Mouse (Mus musculus) gastrocnemius, adult 8-10 months (tissue): Measurements from ENCODE around the gene Thrsp. TPM values are rescaled to one million over a fixed set of nuclear protein-coding genes. Genes with fewer than 3 reads are reported as not detected.

ENCODE experiments used
- DNase-seq, 2 experiments: peaks; one replicate each; pipeline ENCODE4 v3.0.0; 2022; ENCODE audit warnings: low spot score in 2 of 2
- total RNA-seq, 4 experiments: library from RNA; stranded (reverse); gene quantifications; 2 replicates each; pipeline ENCODE4 v1.2.4; 2022

The Thrsp gene
- total RNA-seq, 4 experiments from 2014 or later, result 9.5 to 19.3 (median 15.2) TPM

DNA sequence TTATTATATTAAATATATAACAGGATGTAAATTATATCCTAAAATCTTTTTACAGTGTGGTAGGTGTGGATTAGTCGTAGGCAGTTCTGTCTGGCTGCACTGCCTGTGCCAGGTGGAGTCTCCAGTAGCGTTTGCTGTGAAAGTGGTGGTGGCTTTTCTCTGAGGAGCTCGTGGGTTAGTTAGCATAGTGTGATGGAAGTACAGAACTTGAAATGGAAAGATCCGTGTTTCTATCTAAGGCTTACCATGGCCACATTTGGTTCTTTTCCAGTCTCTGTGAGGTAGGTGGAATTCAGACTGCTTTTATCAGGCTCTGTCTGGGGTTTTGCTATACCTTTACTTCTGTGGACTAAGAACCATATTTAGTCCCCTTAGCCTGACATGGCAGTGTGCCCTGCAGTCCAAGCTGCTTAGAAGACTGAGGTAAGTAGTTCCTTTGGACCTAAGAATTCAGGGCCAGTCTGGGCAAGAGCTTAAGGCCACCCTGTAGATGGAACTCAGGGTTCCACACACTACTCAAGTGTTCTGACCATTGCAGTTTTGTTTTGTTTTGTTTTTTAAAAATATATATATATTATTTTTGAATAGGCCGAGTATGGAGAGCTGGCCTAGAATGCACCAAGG lies 36.9 kb downstream of the Thrsp start:
- no peak for DNase-seq

DNA sequence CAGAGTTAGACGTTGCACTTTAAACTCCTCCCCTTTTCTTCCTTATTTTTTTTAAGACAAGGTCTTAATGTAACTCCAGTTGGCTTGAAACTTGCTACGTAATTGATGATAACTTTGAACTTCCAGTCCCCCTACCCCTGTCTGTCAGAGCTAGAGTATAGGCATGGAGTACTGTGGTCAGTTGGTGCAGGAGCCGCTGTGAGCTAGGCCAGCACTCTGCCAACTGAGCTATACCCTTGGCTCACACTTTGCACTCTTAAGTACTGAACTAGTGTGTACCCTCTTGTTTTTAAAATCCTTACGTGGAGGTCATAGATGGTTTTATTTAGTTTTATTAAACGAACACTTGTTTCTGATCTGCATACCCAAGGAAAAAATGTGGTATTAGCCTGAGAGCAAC lies 38.2 kb downstream of the Thrsp start:
- no peak for DNase-seq

DNA sequence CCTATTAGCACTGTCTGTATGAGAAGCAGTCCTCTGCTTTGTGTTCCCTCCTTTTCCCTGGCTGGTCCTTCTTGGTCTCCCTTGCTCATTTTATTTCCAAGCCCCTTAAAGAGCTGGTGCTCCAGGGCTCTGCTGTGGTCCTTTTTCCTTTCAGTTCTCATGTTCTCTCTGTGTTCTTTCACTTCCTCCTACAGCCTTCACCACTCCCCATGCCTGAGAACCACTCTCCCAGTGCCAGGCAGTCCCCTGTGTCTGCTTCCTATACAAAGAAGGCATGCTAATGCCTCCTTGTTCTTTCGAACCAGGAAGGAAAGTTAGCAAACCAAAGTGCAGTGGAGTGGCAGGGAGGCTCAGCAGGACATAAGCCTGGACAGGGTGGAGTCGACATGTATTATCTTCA lies 41.6 kb downstream of the Thrsp start:
- DNase-seq, result no peak

DNA sequence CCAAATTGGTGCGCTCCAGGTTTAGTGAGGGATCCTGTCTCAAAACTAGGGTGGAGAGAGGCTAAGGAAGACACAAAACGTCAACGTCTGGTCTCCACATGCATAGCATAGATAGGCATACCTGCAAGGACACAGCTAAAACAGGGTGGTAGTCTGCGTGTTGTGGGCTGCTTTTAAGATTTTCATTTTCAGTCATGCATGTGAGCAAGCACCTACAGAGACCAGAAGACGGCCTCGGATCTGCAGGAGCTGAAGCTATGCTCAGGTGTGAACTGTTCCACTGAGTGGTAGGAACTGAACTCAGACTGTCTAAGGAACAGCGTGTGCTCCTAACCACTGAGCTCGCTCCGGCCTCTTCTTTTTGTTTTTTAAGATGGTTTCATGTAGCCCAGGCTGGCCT lies 42.4 kb downstream of the Thrsp start:
- no peak for DNase-seq

DNA sequence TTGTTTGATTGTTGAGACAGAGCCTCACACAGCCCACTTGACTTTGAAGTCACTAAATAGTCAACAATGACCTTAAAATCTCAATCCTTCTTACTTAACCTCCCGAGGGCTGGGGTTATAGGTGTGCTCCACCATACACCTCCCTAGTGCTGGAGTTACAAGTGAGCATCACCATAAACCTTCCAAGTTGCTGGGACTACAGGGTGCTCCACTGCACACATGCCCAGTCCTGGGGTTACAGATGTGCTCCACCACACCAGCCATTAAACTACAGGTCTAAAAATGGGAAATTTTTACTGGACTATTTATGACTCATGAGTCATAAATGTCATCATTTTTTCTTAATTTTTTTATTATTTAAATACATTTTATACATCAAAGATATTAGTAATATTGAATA lies 51.6 kb downstream of the Thrsp start:
- DNase-seq, result no peak

Other genes with a start within 250 kb of the Thrsp start
- 1 to 10 TPM in 1 of 4 experiments, under 1 TPM in 3; 0.56 to 1.2 (median 0.80) TPM for gene Usp35, start 85.7 kb downstream of the Thrsp start, total RNA-seq
- gene Kctd21, start 85.4 kb downstream of the Thrsp start, total RNA-seq, result 1 to 10 TPM; 3.3 to 4.1 (median 3.9) TPM
- gene Alg8, start 46.1 kb downstream of the Thrsp start, total RNA-seq, result 1 to 10 TPM; 1.9 to 3.9 (median 3.6) TPM
- 100 to 1,000 TPM; 261 to 279 (median 268) TPM for gene Ndufc2, start 17.7 kb downstream of the Thrsp start, total RNA-seq
- under 1 TPM in 1 of 4 experiments, not detected in 3; 0.17 TPM for gene Kctd14, start 33.6 kb upstream of the Thrsp start, total RNA-seq
- 10 to 100 TPM; 24.8 to 29.8 (median 25.7) TPM for gene Ints4, start 63.2 kb upstream of the Thrsp start, total RNA-seq
- gene Aamdc, start 161.8 kb upstream of the Thrsp start, total RNA-seq, result 100 to 1,000 TPM; 117 to 148 (median 134) TPM
- 10 to 100 TPM; 13.6 to 16.2 (median 14.5) TPM for gene Rsf1, start 162.2 kb upstream of the Thrsp start, total RNA-seq